Mouse (Mus musculus) liver, embryonic 14.5 days (tissue): ENCODE measurements around the gene Cfap300. TPM values are rescaled to one million over a fixed set of nuclear protein-coding genes. Genes with fewer than 3 reads are reported as not detected.
A peak's percentile ranks its signal among the peaks of the same experiment; 100 is the strongest.

Source experiments
- ATAC-seq: fragments of 200-750 bp; cut with Nextera tagmentation; 2 replicates; pipeline ENCODE4 v1.8.0; 2017; ENCODE audit warnings: moderate number of reproducible peaks, mild to moderate bottlenecking, moderate library complexity; ENCODE audit not compliant: insufficient read depth
- DNase-seq, 3 experiments: peaks; one replicate each; pipeline ENCODE4 v3.0.0-alpha.2; 2012 to 2013; ENCODE audit warnings: low read depth in 3 of 3, low spot score in 3 of 3
- H3K27ac ChIP-seq: fragments of 300-500 bp; sonication (generic); 2 replicates; pipeline ENCODE4 v1.5.1; 2014; ENCODE audit warnings: moderate library complexity, mild to moderate bottlenecking, control low read depth, inconsistent platforms
- H3K27me3 ChIP-seq: fragments of 300-500 bp; sonication (generic); 2 replicates; pipeline ENCODE4 v1.6.1; 2014; ENCODE audit warnings: mild to moderate bottlenecking, low read length, moderate library complexity; ENCODE audit not compliant: control insufficient read depth, insufficient read depth
- H3K36me3 ChIP-seq: fragments of 300-500 bp; sonication (generic); replicated peaks from 2 replicates; pipeline ENCODE4 v1.6.1; 2014; ENCODE audit warnings: low read depth; ENCODE audit not compliant: control insufficient read depth, insufficient read depth
- H3K4me1 ChIP-seq, 2 experiments: fragments of 200-500 bp in 1 of 2; fragments of 300-500 bp in 1 of 2; sonication (generic) in 1 of 2; replicated peaks; 2 replicates each; pipeline ENCODE4 v1.6.1; 2012 to 2014; ENCODE audit warnings: antibody characterized with exemption in 1 of 2, inconsistent platforms in 1 of 2, low read length in 1 of 2; ENCODE audit not compliant: control insufficient read depth in 2 of 2, insufficient read depth in 2 of 2
- H3K4me2 ChIP-seq: fragments of 300-500 bp; sonication (generic); 2 replicates; pipeline ENCODE4 v1.6.1; 2014; ENCODE audit warnings: low read depth, mild to moderate bottlenecking, control low read depth, moderate library complexity
- H3K4me3 ChIP-seq, 2 experiments: fragments of 200-500 bp in 1 of 2; fragments of 300-500 bp in 1 of 2; sonication (generic) in 1 of 2; 2 replicates each; pipeline ENCODE4 v1.5.1; 2012 to 2014; ENCODE audit warnings: low read depth in 2 of 2, low read length in 2 of 2, mild to moderate bottlenecking in 2 of 2, control low read depth in 1 of 2, inconsistent platforms in 1 of 2, moderate library complexity in 1 of 2; ENCODE audit not compliant: insufficient read depth in 1 of 2
- H3K9ac ChIP-seq: fragments of 300-500 bp; sonication (generic); replicated peaks from 2 replicates; pipeline ENCODE4 v1.6.1; 2014; ENCODE audit warnings: mild to moderate bottlenecking, control low read depth, moderate library complexity
- H3K9me3 ChIP-seq: fragments of 300-500 bp; sonication (generic); 2 replicates; pipeline ENCODE4 v1.6.1; 2016; ENCODE audit warnings: low read length, mixed read lengths; ENCODE audit not compliant: control insufficient read depth
- CTCF ChIP-seq: IDR thresholded peaks from 2 replicates; pipeline ENCODE4 v1.5.1; 2016; ENCODE audit warnings: antibody characterized with exemption, low read depth, control low read depth
- EP300 ChIP-seq: IDR thresholded peaks from 2 replicates; pipeline ENCODE4 v1.6.1; 2016; ENCODE audit warnings: antibody characterized with exemption, low read depth
- WGBS: fragments of 180-500 bp; shearing (Covaris S2); extraction: QIAGEN DNeasy Blood & Tissue Kit; methylation state at CpG from one replicate; pipeline ENCODE4 v1.1.7; 2014; ENCODE audit not compliant: insufficient replicate concordance; 5-methylcytosine and 5-hydroxymethylcytosine counted together
- polyA plus RNA-seq, 2 experiments: library from polyadenylated mRNA; depleted of rRNA in 1 of 2; stranded (reverse) in 1 of 2; unstranded in 1 of 2; fragments of >200 nt; fragmentation: Nextera tagmentation in 1 of 2; extraction: Ambion mirVana in 1 of 2; gene quantifications; 2 replicates each; pipeline versions ENCODE4 v1.2.1 to v1.2.3; 2012 to 2014

Gene Cfap300
- polyA plus RNA-seq (2012; rRNA removed) (0.25 and 0.51 TPM in 2 replicates), polyA plus RNA-seq (2014; fragmentation: Nextera tagmentation; extraction: Ambion mirVana) (0.64 and 1.3 TPM in 2 replicates)

- H3K4me2 ChIP-seq = peak within 1 kb of the TSS; percentile 81
- under 1% methylated on average over 39 of the region's 39 CpGs for WGBS
These were observed at the start of gene Cfap300 for GRCm38 (mm10) chr9:8042338-8043043. Gene Cfap300 (minus strand): TSS chr9:8042823.

GRCm38 (mm10) chr9:8078882-8079281 lies 36.3 kb upstream of the Cfap300 start:
- DNase-seq = no peak
- ATAC-seq = no peak
- WGBS = 50% methylated on average over 5 of the region's 5 CpGs
- H3K9me3 ChIP-seq = no peaks in the 10 kb centered on the region
- no peak overlapping the region for H3K4me2 ChIP-seq
- H3K36me3 ChIP-seq = no peaks in the 10 kb centered on the region
- H3K9ac ChIP-seq = no peak overlapping the region
- H3K27me3 ChIP-seq = no peaks in the 10 kb centered on the region
- H3K4me3 ChIP-seq = no peak overlapping the region
- no peak overlapping the region for H3K27ac ChIP-seq
- H3K4me1 ChIP-seq = no peaks in the 10 kb centered on the region
- no peak for TF ChIP-seq EP300
- TF ChIP-seq CTCF = no peak

More at GRCm38 (mm10) chr9:8042338-8043043, at the start of gene Cfap300:
- DNase-seq (peak; percentile 76 to 82 (median 80)), ATAC-seq (peak; percentile 89)
- peak within 1 kb of the TSS; percentile 51 for H3K9ac ChIP-seq
- no peaks in the 10 kb centered on the region for H3K27me3 ChIP-seq
- H3K9me3 ChIP-seq = no peaks in the 10 kb centered on the region
- H3K27ac ChIP-seq = no peak within 1 kb of the TSS
- no peak for TF ChIP-seq EP300
- no peak for TF ChIP-seq CTCF
- H3K4me3 ChIP-seq = peak within 1 kb of the TSS; percentile 65 to 73
- H3K4me1 ChIP-seq = peaks cover 0 to 14% of the 10 kb centered on the region in 2 experiments; a peak in 3 of 4 replicates
- no peaks in the 10 kb centered on the region for H3K36me3 ChIP-seq

GRCm38 (mm10) chr9:8074345-8074744 lies 31.7 kb upstream of the Cfap300 start:
- ATAC-seq = no peak
- Histone ChIP-seq H3K36me3 (no peaks in the 10 kb centered on the region), H3K4me3 (no peak overlapping the region), H3K9me3 (no peaks in the 10 kb centered on the region), H3K4me2 (no peak overlapping the region), H3K27me3 (no peaks in the 10 kb centered on the region), H3K9ac (no peak overlapping the region), H3K27ac (no peak overlapping the region), H3K4me1 (no peaks in the 10 kb centered on the region)
- TF ChIP-seq CTCF = peak; percentile 22; the same call in 1 of the 2 replicates
- no peak for TF ChIP-seq EP300
- no peak for DNase-seq

DNA sequence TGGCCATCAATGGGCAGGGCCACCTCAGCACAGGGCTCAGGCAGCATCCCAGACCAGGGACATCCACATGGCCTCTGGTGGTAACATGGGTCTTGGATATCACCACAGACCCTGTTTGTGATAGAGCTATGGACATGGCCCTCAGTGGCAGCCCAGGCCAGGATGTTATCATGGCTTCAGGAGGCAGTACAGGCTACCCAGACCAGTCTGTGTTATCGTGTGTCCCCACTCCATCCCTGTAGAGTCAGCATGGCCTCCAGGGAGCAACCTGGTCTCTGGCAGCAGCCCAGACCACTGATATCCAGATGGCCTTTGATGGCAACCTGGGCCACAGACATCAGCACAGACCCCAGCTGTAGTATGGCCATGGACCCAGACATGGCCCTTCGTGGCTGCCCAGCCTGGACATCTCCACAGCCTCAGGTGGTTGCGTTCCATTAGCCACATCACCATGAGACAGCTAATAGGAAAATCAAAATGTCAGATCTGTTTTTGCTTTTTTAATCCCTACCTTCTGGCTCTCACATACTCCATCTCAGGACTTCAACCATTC lies 30.7 kb upstream of the Cfap300 start:
- Histone ChIP-seq H3K27me3 (no peaks in the 10 kb centered on the region), H3K4me2 (no peak overlapping the region), H3K9ac (no peak overlapping the region), H3K9me3 (no peaks in the 10 kb centered on the region), H3K27ac (no peak overlapping the region), H3K36me3 (no peaks in the 10 kb centered on the region), H3K4me3 (no peak overlapping the region), H3K4me1 (no peaks in the 10 kb centered on the region)
- DNase-seq (no peak), ATAC-seq (no peak)
- 72% methylated on average over 3 of the region's 3 CpGs for WGBS
- TF ChIP-seq EP300 (no peak), CTCF (no peak)

DNA sequence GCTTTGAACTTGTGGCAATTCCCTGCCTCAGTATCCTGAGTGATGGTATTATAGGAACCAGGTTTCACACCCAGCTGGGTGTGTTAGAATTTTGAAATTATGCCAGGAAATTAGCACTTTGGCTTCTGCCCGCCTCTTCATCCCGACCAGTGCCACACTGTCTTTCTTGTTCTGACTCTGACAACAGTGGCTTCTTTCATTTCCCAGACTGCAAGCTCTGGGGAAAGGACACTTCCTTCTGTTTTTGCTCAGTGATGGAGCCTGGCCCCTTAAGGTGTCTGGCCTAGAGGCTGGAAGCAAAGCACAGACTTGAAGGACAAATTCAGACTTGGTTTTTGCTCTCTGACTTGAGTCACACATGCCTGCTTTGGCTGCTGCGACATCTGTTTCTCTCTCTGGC lies 17.0 kb upstream of the Cfap300 start:
- ATAC-seq = no peak

More for the DNA sequence above, 17.0 kb upstream of the Cfap300 start:
- Histone ChIP-seq H3K27ac (no peak overlapping the region), H3K9me3 (no peaks in the 10 kb centered on the region), H3K4me3 (no peak overlapping the region), H3K9ac (no peak overlapping the region), H3K4me2 (no peak overlapping the region), H3K36me3 (no peaks in the 10 kb centered on the region), H3K4me1 (no peaks in the 10 kb centered on the region), H3K27me3 (no peaks in the 10 kb centered on the region)
- DNase-seq = no peak
- no peak for TF ChIP-seq EP300
- no peak for TF ChIP-seq CTCF
- WGBS = 43% methylated on average over 3 of the region's 3 CpGs
